Mouse (Mus musculus): ENCODE data around the gene Pga5. TPM values are rescaled to one million over a fixed set of nuclear protein-coding genes. Genes with fewer than 3 reads are reported as not detected.

Gene Pga5
- polyA plus RNA-seq (2017; shearing (Covaris generic)) = not detected

DNA sequence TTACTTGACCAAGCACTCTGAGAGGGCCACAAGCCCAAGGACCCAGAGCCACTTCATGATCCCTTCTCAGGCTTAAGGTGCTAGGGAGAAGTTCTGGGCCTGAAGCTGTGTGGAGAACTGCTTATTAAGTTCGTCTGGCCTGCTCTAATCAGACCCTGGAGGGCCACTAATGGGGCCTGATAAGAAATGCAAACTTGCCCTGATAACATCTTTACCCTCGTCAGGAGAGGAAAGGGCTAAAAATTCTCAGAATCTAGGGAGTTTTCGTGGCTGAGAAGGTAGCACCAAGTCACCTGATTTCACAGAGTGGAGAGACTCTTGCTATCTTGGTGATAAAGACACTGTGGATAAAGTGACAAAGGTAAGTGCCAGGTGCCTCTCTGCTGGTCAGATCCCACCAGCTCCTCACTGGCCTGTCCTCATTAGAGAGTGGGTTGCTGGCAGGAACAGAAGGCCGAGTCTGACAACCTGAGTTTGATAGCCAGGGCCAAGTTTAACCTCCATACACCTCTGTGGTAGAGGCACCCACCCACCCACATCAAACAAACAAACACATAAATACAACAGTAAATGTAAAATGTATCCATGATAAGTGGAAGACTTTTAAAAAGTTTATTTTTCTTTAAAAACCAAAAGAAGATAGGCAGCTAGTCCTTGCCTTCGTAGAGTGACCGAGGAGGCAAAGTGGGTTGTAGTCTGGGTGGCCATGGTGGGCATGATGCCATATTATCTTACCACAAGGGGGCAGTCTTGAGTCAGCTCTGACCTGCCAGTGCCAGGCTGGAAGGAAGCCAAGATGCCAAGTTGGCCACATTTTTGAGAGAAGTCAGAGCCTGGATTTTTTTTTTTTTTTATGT lies at the start of gene Pga5:
Gene Pga5, minus strand, starts transcription at position 157 of the 857 bp plus-strand sequence.
- peak; percentile 41 for ATAC-seq

DNA sequence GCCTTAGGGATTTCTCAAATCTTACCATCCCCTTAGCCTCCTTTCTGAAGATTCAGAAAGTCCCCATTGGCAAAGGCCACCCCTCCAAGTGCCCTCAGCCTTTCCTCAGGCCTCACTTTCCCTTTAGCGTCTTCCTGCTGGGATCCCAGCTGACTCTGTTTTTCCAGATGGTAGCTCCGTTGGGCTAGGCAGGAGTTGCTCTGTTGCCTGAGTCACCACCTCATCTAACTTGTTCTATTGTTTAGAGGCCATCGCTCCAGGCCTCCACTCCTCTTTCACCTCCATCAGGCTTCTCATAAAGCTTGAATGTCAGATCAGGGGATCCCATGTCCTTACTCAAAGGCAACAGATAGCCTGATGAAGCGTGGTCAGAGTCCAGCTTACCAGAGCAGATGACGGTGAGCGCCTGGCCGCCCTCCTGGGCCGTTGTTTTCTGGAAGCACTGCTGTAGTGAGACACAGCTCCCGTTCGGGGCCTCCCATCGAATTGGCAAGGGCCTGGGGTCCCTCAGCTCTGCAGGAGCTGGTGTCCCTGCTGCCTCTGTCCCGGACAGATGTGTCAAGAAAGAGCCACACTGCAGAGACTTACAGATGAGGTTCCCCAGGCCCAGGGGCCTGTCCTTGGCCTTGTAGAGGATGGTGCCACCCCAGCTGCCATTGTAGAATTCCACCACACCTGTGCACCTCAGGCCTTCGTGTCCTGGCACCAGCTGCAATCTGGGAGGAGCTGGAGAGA lies 46.9 kb upstream of the Pga5 start:
- no peak for ATAC-seq

- no peak for ATAC-seq
Measured at GRCm38 (mm10) chr19:10723649-10724048, 45.8 kb upstream of the Pga5 start.

- no peak for ATAC-seq
Measured at GRCm38 (mm10) chr19:10723084-10723483, 45.2 kb upstream of the Pga5 start.

DNA sequence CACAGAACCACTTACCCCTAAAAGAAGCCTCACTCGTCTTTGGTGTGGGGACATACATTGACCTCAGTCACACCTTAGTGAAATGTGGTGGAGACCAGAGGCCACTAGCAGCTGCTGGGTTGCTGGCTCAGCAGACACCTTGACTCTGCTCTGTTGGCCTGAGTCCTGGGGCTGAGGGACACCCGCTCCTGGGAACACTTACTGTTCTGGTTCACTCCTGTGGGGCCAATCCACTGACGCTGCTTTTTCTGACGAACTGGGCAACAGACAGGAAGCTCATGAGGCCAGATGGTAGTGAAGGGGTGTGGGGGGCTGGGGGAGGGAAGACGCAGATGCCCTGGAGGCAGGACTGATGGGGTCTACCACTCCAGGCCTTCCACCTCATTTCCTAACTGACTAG lies 43.2 kb upstream of the Pga5 start:
- ATAC-seq = no peak

- no peak for ATAC-seq
Measured at GRCm38 (mm10) chr19:10720524-10720923, 42.7 kb upstream of the Pga5 start.

DNA sequence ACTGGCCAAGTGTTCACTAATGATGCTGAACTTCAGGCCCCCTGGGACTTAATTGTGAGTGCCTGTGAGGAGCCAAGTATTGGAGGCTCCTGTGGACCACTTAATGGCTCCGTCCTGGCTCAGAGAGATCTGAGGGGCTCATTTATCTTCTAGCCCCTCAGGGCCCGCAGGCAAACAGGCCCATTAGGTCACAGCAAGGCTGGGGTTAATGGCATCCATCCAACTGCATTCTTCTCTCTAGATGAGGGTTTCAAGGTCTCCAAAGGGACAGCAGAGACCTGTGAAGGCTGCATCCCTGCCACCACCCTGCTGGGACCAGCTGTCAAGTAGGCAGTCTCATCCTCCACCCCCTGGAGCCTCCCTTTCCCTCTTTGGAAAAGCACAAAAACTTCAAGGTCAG lies 41.9 kb upstream of the Pga5 start:
- ATAC-seq = no peak

- ATAC-seq = no peak
Measured at GRCm38 (mm10) chr19:10718251-10718775, 40.4 kb upstream of the Pga5 start.

- peak; percentile 41 for ATAC-seq
Measured at GRCm38 (mm10) chr19:10715476-10715875, 37.6 kb upstream of the Pga5 start.

DNA sequence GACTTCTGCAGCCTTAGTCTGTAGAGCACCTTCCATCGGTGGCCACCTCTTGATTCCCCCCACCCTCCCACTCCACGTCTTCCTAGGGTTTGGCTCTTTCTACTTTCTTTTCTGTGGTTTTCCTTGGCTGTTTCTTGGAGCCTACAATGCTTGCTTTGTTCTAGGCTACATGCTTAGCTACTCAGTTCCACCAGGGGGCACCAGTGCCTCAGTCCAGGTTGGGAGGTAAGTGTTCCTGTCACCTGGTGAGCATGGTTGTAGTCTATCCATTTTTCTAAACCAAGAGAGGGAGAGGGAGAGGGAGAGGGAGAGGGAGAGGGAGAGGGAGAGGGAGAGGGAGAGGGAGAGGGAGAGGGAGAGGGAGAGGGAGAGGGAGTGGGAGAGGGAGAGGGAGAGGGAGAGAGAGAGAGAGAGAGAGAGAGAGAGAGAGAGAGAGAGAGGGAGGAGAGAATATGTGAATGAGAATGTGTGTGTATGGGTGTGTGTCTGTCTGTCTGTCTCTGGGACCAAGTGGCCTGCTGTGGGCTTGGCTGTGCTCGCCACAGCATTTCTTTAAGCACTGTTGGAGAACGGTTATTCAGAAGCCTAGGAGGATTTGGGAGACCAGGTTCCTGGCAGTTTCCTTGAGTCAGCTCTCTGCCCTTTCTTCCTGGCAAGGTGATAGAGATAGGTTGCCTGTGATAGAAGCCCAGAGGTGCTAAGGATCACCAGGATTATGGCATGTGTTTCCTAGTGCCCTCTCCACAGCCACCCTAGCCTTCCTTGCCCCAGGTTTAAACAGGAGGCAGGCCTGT lies 37.0 kb upstream of the Pga5 start:
- peak; percentile 70 for ATAC-seq

DNA sequence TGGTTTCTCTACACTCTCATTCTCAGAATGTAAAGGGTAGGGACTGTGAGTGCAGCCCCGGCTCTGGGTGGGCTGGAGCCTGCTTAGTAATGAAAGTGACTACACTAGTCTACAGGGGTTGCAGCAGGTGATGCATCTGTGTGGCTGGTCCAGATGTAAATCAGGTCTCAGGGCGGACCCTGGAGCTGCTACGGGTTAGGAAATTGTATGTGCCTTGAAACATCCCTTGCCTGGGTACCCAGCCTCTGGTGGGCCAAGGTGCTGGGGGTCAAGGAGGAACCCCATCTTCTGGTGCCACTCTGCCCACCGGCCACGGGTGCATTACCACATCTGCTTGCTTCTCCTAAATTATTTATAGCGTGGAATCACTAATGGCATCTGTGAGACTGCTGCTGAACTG lies 36.3 kb upstream of the Pga5 start:
- no peak for ATAC-seq

DNA sequence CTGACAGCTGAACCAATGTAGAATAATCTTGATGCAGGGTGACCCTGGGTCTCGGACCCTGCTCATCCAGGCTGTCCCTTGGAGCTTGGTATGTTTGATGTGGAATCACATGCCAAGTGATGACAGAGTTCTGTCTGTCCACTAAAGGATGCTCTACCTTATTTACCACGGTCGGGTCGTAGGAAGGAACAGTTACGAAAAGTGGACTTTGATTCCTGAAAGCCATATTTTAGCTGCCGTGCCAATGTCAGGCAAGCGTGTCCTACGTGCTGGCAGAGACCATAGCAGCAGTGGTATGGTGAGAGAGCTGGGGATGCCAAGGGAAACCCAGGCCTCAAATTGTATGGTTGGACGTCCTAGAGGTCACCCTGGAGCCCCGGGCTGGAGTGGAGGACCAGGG lies 35.7 kb upstream of the Pga5 start:
- ATAC-seq = no peak

GRCm38 (mm10) chr19:10712646-10713045 lies 34.8 kb upstream of the Pga5 start:
- no peak for ATAC-seq

GRCm38 (mm10) chr19:10712194-10712593 lies 34.3 kb upstream of the Pga5 start:
- ATAC-seq = no peak

GRCm38 (mm10) chr19:10710751-10711150 lies 32.9 kb upstream of the Pga5 start:
- no peak for ATAC-seq

- ATAC-seq = no peak
Measured at GRCm38 (mm10) chr19:10710088-10710511, 32.2 kb upstream of the Pga5 start.

DNA sequence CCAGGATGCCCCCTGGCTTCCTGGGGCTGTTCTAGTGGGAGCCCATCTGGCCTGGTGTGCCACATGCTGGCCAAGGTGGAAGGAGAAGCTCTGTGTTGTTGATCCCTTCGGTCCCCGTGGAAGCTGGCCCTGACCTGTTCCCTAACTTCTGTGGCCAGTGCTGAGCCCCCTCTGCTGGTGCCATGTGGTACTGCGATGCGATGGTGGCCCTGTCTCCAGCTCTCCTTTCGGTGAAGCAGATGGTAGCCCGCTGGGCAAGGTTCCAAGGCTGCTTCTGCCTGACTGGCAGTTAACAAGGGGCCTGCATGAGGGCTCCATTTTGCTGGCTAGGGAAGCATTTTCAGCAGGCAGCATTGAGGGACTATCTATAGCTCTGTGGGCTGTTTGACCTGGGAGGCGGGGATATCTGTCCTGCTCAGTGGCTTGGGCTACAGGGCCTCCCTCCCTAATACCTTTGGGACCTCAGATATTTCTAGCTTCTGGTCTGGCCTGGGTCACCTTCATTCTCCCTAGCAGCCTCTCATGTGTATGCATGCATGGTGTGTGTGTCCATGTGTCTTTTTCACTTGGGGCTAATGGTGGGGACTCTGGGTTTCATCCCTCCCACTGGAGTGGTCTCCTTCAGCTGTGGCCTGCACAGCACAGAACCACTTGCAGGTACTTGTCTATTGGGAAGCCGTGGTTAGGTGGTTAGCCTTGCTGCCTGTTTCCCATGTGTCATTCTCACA lies 31.7 kb upstream of the Pga5 start:
- peak; percentile 65 for ATAC-seq

DNA sequence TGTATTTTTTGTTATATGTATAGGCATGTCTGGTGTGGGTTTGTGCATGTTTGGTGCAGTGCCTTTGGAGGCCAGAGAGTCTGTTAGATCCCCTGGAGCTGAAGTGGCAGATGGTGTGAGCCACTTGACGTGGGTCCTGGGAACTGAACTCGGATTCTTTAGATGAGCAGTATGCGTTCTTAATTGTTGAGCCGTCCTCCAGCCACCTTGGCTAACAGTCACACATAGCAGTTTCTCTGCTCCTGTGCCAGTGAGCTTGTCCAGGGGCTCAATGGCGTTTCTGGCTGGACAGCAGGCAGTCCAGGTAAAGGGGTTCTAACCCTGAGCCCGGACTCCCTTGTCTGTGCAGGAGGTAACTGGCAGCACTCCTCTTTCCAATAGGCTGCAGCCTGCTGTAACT lies 31.0 kb upstream of the Pga5 start:
- no peak for ATAC-seq

DNA sequence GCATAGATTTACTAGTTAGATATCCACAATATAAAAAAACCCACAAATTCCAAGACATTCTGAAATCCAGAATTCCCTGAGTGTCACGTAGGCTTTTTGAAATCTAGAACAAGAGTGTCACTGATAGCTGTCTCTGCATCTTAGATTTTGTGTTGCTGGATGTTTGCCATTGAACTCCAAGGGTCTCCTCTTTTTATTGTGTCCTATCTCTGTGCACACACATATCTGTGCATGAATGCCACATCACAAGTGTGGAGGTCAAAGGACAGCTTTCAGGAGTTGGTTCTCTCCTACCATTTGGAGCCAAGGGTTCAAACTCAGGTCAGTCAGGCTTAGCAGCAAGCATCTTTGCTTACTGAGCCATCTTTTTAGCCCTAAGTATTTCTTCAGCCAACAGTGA lies 30.0 kb upstream of the Pga5 start:
- ATAC-seq = no peak

GRCm38 (mm10) chr19:10707087-10707875 lies 29.4 kb upstream of the Pga5 start:
- ATAC-seq = no peak

DNA sequence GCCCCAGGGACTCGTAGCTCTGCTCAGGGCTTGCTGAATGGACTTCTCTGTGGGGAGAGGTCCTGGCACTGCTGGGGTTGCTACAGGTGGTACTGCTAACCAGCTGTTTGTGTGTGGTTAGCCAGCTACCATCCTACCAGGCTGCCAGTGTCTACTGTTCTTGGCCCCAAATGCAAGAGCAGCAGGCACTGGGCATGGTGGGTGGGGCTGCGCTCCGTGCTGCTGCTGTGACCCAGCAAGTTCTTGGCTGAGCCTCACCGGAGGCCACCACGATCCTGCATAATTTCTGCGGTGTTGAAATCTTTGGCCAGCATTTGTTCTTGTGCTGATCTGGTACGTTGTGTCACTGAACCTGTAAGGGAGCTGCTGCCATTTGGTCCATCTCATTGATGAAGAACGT lies 25.6 kb upstream of the Pga5 start:
- ATAC-seq = no peak
